Mouse (Mus musculus) kidney, adult 2 months (tissue): ENCODE results near the gene Ubqln4.

Source experiments
- CTCF ChIP-seq: fragments of 200-500 bp; conservative IDR thresholded peaks from 2 replicates; pipeline ENCODE4 v1.5.1; 2011; ENCODE audit warnings: low read depth, mild to moderate bottlenecking, control low read depth, low read length, moderate library complexity, mixed read lengths; ENCODE audit not compliant: insufficient read depth, insufficient read length
- POLR2A ChIP-seq: fragments of 200-500 bp; IDR thresholded peaks from one replicate; pipeline ENCODE4 v1.6.1; 2011; ENCODE audit warnings: low read depth, low read length, control low read depth

- no peak for TF ChIP-seq CTCF
- no peak for TF ChIP-seq POLR2A
Observed at GRCm38 (mm10) chr3:88516407-88516806, 37.2 kb upstream of the Ubqln4 start.
